Comparison of ENCODE assay signal across 33 mouse cellular contexts in the genomic region with DNA sequence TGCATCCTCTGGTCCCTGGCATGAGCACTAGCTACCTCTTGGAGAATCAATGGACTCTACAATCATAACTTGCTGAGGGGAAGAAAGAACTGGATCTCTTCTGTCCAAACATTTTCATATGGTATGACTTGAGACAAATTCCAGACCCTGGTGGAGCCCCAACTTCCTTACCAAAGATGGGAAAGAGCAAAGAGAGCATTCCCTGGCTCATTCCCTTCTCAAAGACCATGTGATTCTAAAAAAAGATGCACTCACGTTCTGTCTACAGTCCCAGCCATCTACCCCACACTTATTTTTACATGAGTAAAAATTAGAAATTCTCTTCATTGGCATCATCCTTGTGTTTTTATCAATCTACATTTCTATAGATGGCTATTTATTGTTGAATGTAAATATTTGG.
"Had no signal": no experiment of that assay in that cellular context is flagged by ENCODE, and none has a peak within 500 bp of the region (broad histone marks: within the 10 kb centered on the region; RNA-seq: fewer than 3 reads in every experiment).

No protein-coding gene starts in this region.

- H3K27me3 ChIP-seq: heart, embryonic 12.5 days; heart, embryonic 13.5 days; heart, embryonic 15.5 days; hindbrain, embryonic 12.5 days; hindbrain, embryonic 13.5 days; hindbrain, embryonic 15.5 days; kidney, embryonic 15.5 days had no signal

- H3K36me3 ChIP-seq: heart, embryonic 10.5 days; heart, embryonic 12.5 days; heart, embryonic 13.5 days; heart, embryonic 15.5 days; hindbrain, embryonic 10.5 days; hindbrain, embryonic 12.5 days; hindbrain, embryonic 13.5 days; hindbrain, embryonic 15.5 days; kidney, embryonic 15.5 days had no signal

- ATAC-seq: hindbrain, embryonic 16.5 days; hindbrain, postnatal 0 days; inflammation-experienced regulatory T-cells, adult 6 months had no signal

- H3K9ac ChIP-seq: heart, embryonic 12.5 days; heart, embryonic 13.5 days; heart, embryonic 15.5 days; hindbrain, embryonic 12.5 days; hindbrain, embryonic 13.5 days; hindbrain, embryonic 14.5 days; hindbrain, embryonic 15.5 days; kidney, embryonic 15.5 days had no signal

- H3K9me3 ChIP-seq: heart, embryonic 10.5 days; heart, embryonic 12.5 days; heart, embryonic 13.5 days; heart, embryonic 15.5 days; hindbrain, embryonic 10.5 days; hindbrain, embryonic 12.5 days; hindbrain, embryonic 13.5 days; hindbrain, embryonic 15.5 days; kidney, embryonic 15.5 days had no signal

- H3K27ac ChIP-seq: heart, embryonic 10.5 days; heart, embryonic 13.5 days; heart, embryonic 15.5 days; hindbrain, embryonic 10.5 days; hindbrain, embryonic 12.5 days; hindbrain, embryonic 13.5 days; hindbrain, embryonic 14.5 days; hindbrain, embryonic 15.5 days; hindbrain, postnatal 0 days; kidney, embryonic 15.5 days; kidney, postnatal 0 days; layer of hippocampus, adult 2 months; left cerebral cortex, adult 2 months had no signal

- H3K4me3 ChIP-seq: heart, embryonic 10.5 days; heart, embryonic 12.5 days; heart, embryonic 13.5 days; heart, embryonic 15.5 days; hindbrain, embryonic 10.5 days; hindbrain, embryonic 12.5 days; hindbrain, embryonic 13.5 days; hindbrain, embryonic 15.5 days; kidney, embryonic 15.5 days; layer of hippocampus, adult 2 months; left cerebral cortex, adult 2 months had no signal

- H3K4me2 ChIP-seq: heart, embryonic 11.5 days; heart, embryonic 12.5 days; heart, embryonic 13.5 days; heart, embryonic 15.5 days; hindbrain, embryonic 12.5 days; hindbrain, embryonic 13.5 days; hindbrain, embryonic 14.5 days; hindbrain, embryonic 15.5 days; kidney, embryonic 15.5 days had no signal

- DNase-seq: heart, postnatal 10 days; heart, postnatal 14 days; heart, postnatal 36 days; heart, postnatal 4 days; kidney, adult 11 months; kidney, adult 18-20 months; kidney, adult 2 months; kidney, adult 8-10 months; kidney, adult 9 months; kidney, postnatal 10 days; kidney, postnatal 14 days; kidney, postnatal 25 days; kidney, postnatal 36 days; kidney, postnatal 4 days; layer of hippocampus, adult 9-11 months; layer of hippocampus, postnatal 36 days had no signal

- H3K4me1 ChIP-seq: heart, embryonic 10.5 days; heart, embryonic 12.5 days; heart, embryonic 13.5 days; heart, embryonic 15.5 days; hindbrain, embryonic 10.5 days; hindbrain, embryonic 12.5 days; hindbrain, embryonic 13.5 days; hindbrain, embryonic 15.5 days; kidney, embryonic 15.5 days had no signal
